Mouse (Mus musculus): Measurements from ENCODE around the gene Uchl1.

DNA sequence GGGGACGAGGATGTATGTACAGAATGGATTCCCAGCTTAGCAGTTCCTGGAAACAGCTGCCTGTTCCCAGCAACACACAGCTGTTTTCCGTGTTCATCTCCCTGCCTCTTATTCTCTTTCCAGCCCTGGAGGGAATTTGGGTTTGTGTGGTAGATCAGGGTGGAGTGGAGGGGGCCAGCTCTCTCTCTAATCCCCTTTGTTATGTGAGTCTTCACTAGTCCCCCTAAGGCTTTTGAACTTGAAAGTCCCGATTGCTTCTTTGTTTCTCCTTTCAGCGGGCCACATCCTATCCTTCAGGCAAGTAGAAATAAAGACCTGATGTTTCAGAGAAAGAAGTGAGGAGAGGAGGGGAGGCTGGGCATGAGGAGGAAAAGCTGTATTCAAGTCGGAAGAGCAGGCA is 45.0 kb downstream of the Uchl1 start:
- TF ChIP-seq POLR2A (IDR thresholded peaks at IDR 0.05; ENCODE audit: insufficient read length, low read depth): no peak
- TF ChIP-seq MYOD1 (IDR thresholded peaks at IDR 0.05; ENCODE audit: control insufficient read depth in 1 of 3, insufficient read length in 2 of 3, low read depth in 2 of 3): no peak
- TF ChIP-seq MAX (IDR thresholded peaks at IDR 0.05; ENCODE audit: low read depth): no peak
- TF ChIP-seq POLR2AphosphoS2 (IDR thresholded peaks at IDR 0.05; ENCODE audit: insufficient read length, low read depth): no peak
- TF ChIP-seq E2F4 (IDR thresholded peaks at IDR 0.05; ENCODE audit: insufficient read depth): no peak
- TF ChIP-seq USF1 (IDR thresholded peaks at IDR 0.05; ENCODE audit: low read depth): no peak
- no peak for TF ChIP-seq MYOG (IDR thresholded peaks at IDR 0.05; ENCODE audit: control insufficient read depth in 1 of 3, insufficient read depth in 1 of 3, insufficient read length in 2 of 3, low read depth in 2 of 3)

Data from myocyte (in vitro differentiated cells).